Mouse (Mus musculus) brown adipose tissue, adult 24 weeks (tissue): ENCODE results near the gene Cd101. TPM values are rescaled to one million over a fixed set of nuclear protein-coding genes. Genes with fewer than 3 reads are reported as not detected.

Source experiments
- H3K27ac ChIP-seq: fragments of 200-500 bp; replicated peaks from 2 replicates; pipeline ENCODE4 v1.5.1; 2012; ENCODE audit warnings: low read depth, mild to moderate bottlenecking, low read length
- H3K4me1 ChIP-seq: fragments of 200-500 bp; 2 replicates; pipeline ENCODE4 v1.6.1; 2012; ENCODE audit warnings: low read length, mixed read lengths; ENCODE audit not compliant: control insufficient read depth, insufficient read depth, insufficient read length
- H3K4me3 ChIP-seq: fragments of 200-500 bp; 2 replicates; pipeline ENCODE4 v1.5.1; 2012; ENCODE audit warnings: low read depth, mild to moderate bottlenecking, low read length, moderate library complexity; ENCODE audit not compliant: insufficient read depth
- polyA plus RNA-seq: library from polyadenylated mRNA; stranded (reverse); fragments of >200 nt; gene quantifications from 2 replicates; pipeline ENCODE4 v1.2.4, GENCODE M21; 2012; ENCODE audit not compliant: missing spikeins, insufficient read depth, insufficient read length

Gene Cd101
- polyA plus RNA-seq, 1 experiment = not detected

GRCm38 (mm10) chr3:101058203-101058602 is 28.8 kb upstream of the Cd101 start:
- H3K4me3 ChIP-seq = no peak overlapping the region
- H3K4me1 ChIP-seq = no peaks in the 10 kb centered on the region
- no peak overlapping the region for H3K27ac ChIP-seq

- Histone ChIP-seq H3K4me1 (peaks cover 6% of the 10 kb centered on the region), H3K4me3 (no peak overlapping the region), H3K27ac (no peak overlapping the region)
These were observed 25.9 kb upstream of the Cd101 start for GRCm38 (mm10) chr3:101055216-101055615.

GRCm38 (mm10) chr3:101051601-101052000 is 22.2 kb upstream of the Cd101 start:
- peaks cover 18% of the 10 kb centered on the region for H3K4me1 ChIP-seq
- peak overlapping the region; percentile 23; the same call in 1 of the 2 replicates for H3K27ac ChIP-seq
- no peak overlapping the region for H3K4me3 ChIP-seq

- Histone ChIP-seq H3K27ac (no peak overlapping the region), H3K4me1 (peaks cover 20% of the 10 kb centered on the region), H3K4me3 (no peak overlapping the region)
These were observed 20.6 kb upstream of the Cd101 start for GRCm38 (mm10) chr3:101049997-101050396.

GRCm38 (mm10) chr3:101048781-101049180 is 19.4 kb upstream of the Cd101 start:
- H3K4me3 ChIP-seq = no peak overlapping the region
- peaks cover 22% of the 10 kb centered on the region for H3K4me1 ChIP-seq
- no peak overlapping the region for H3K27ac ChIP-seq

GRCm38 (mm10) chr3:101047586-101048275 is 18.4 kb upstream of the Cd101 start:
- peaks cover 20% of the 10 kb centered on the region for H3K4me1 ChIP-seq
- H3K27ac ChIP-seq = peak overlapping the region; percentile 38; the same call in 1 of the 2 replicates

GRCm38 (mm10) chr3:101045431-101045830 is 16.1 kb upstream of the Cd101 start:
- no peak overlapping the region for H3K4me3 ChIP-seq
- peaks cover 16% of the 10 kb centered on the region; the same call in 1 of the 2 replicates for H3K4me1 ChIP-seq
- H3K27ac ChIP-seq = peak overlapping the region; percentile 35

More at GRCm38 (mm10) chr3:101047586-101048275, 18.4 kb upstream of the Cd101 start:
- no peak overlapping the region for H3K4me3 ChIP-seq

GRCm38 (mm10) chr3:101044686-101045085 is 15.3 kb upstream of the Cd101 start:
- H3K4me1 ChIP-seq = peaks cover 16% of the 10 kb centered on the region; the same call in 1 of the 2 replicates
- H3K27ac ChIP-seq = no peak overlapping the region
- H3K4me3 ChIP-seq = no peak overlapping the region

- Histone ChIP-seq H3K4me1 (peaks cover 4% of the 10 kb centered on the region; the same call in 1 of the 2 replicates), H3K4me3 (no peak overlapping the region), H3K27ac (no peak overlapping the region)
These were observed 12.6 kb upstream of the Cd101 start for GRCm38 (mm10) chr3:101041997-101042396.

- Histone ChIP-seq H3K4me1 (no peaks in the 10 kb centered on the region), H3K4me3 (no peak overlapping the region), H3K27ac (no peak overlapping the region)
These were observed 8.7 kb upstream of the Cd101 start for GRCm38 (mm10) chr3:101037984-101038545.

- Histone ChIP-seq H3K4me3 (no peak overlapping the region), H3K4me1 (no peaks in the 10 kb centered on the region; the same call in 1 of the 2 replicates), H3K27ac (no peak overlapping the region)
These were observed 6.6 kb upstream of the Cd101 start for GRCm38 (mm10) chr3:101036001-101036400.

- H3K4me1 ChIP-seq = no peaks in the 10 kb centered on the region; the same call in 1 of the 2 replicates
- H3K27ac ChIP-seq = no peak overlapping the region
- H3K4me3 ChIP-seq = no peak overlapping the region
These were observed 5.2 kb upstream of the Cd101 start for GRCm38 (mm10) chr3:101034509-101034908.

GRCm38 (mm10) chr3:101033644-101034043 is 4.3 kb upstream of the Cd101 start:
- no peak overlapping the region for H3K4me3 ChIP-seq
- H3K27ac ChIP-seq = no peak overlapping the region
- no peaks in the 10 kb centered on the region; the same call in 1 of the 2 replicates for H3K4me1 ChIP-seq

GRCm38 (mm10) chr3:101031456-101032142 is 2.2 kb upstream of the Cd101 start:
- Histone ChIP-seq H3K4me1 (no peaks in the 10 kb centered on the region; the same call in 1 of the 2 replicates), H3K27ac (no peak overlapping the region), H3K4me3 (no peak overlapping the region)

- no peak overlapping the region for H3K27ac ChIP-seq
- no peaks in the 10 kb centered on the region; the same call in 1 of the 2 replicates for H3K4me1 ChIP-seq
- no peak overlapping the region for H3K4me3 ChIP-seq
These were observed 1.3 kb upstream of the Cd101 start for GRCm38 (mm10) chr3:101030630-101031029.
